Mouse (Mus musculus) right cerebral cortex, postnatal 10 days (tissue): ENCODE measurements at regions not wholly inside any gene's neighbourhood (a gene's known extent, or its start where the extent isn't known, plus 50 kb on each side); places are given as distances from the start of the nearest gene placed in this dataset.

Source experiments
- DNase-seq, 2 experiments: peaks; one replicate each; pipeline ENCODE4 v3.0.0; 2021; ENCODE audit warnings: low spot score in 2 of 2

DNA sequence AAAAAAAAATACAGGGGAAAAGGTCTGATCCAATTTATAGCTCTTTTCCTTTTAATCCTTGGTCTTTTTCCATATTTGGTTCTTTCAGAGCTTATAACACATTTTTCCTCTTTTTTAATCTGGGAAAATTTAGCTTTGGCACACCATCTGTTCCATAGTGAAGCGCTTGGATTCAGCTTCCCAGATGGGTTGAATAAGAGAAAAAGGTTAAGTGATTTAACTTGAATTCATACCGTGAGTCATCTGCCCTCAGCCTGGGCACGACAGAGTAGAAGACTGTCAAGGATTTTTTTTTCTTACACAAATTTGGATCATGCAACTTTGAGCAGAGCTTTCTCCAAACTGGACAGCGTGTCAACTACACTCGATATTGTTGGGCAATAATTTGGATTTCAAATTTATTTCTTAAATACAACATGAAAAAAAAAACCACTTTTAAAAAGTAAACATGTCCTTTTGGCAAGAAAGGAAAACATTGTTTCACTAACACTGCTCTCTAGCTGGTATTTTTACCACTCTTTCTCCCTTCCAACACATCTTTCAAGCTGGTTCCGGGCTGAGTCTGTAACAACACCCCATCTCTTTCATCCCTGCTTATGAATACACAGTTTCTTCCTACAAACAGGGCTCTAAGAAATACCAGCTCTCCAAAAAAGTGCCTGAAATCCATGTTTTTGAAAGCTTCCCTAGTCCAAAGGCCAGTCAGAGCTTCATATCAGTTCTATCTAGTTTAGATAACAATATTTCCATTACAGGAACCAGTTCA lies 177.8 kb downstream of the Spry2 start:
- DNase-seq = peak in 1 of 2 experiments; percentile 50

DNA sequence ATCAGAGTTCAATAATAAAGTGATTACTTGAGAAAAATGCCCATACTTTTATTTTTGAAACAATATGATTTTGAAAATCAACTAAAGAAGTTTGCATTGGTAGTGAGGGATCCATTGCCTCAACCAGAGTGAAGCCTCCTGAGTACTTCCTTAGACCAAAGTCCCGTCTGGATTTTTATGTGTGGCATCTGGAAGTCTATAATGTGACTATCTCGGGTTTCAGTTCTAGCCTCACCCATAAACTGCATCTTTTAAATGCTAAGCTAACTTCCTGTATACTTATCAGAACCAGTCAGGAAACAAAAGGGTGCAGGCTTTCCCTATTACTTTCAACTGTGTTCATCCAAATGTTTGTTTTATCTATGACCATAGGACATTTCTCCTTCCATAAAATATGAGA lies 178.8 kb downstream of the Spry2 start:
- no peak for DNase-seq

DNA sequence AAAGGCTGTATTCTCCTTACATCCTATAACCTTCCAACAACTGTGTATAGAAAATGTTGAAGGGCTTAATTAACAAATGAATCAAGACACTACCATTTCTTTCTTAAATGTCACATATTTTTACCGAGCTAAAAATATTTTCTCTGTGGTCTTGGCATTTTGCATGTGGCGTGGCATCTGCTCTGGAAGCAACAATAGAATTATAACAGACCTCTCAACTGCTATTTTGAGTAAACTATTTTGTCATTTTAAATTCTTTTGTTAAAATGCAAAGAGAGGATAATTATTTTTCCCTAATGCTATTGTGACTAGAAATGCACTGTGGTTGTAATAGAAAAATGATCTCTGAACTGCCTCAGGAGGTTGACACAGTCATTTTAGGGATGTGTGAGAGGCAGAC lies 187.9 kb downstream of the Spry2 start:
- no peak for DNase-seq

DNA sequence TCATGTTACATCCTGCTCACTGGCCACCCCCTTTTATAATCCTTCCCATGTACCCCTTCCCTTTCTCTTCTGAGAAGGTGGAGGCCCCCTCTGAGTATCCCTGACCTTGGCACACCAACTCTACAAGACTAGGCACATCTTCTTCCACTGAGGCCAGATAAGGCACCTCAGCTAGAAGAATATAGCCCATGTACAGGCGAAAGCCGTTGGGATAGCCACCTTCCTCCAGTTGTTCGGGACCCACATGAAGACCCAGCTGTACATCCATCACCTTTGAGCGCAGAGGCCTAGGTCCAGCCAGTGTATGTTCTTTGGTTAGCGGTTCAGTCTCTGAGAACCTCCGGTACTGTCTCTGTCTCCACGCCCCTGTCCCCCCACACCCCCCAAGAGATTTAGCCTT lies 189.9 kb downstream of the Spry2 start:
- no peak for DNase-seq

DNA sequence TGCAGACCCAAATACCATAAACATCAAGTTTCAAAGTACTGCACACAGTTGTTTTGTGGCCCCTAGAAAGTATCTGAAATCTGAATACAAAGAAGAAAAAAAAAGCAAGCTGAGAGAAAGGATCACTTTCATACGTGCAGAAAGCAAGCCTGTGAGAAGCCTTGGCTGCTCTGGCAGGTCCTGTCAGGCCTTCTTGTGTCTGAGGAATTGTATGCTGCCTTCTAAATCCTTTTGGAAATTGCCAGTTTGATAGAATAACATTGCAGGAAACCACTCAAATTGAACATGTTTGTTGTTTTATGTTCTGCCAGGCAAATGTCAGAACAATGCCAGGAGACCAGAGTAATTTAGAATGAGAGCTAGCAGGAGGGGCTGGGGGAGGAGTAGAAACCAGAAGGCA lies 198.0 kb downstream of the Spry2 start:
- no peak for DNase-seq

DNA sequence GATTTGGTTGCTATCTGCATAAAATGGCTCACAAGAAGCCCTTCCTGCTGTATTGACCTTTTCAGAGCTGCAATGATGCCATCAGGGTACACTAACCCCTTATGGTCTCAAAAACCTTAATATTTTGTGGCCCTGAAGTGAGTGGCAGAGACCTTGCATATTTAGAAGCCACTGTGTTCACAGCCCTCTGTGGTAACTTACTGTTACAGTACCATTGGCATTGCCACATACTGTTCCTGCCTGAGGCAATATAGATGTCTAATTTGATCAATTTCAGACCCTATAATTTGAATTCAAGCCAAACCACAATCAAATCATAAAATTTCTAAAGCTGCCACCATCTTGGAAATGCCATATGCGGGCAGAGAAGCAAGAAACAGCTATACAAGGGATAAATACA lies 198.5 kb downstream of the Spry2 start:
- no peak for DNase-seq

DNA sequence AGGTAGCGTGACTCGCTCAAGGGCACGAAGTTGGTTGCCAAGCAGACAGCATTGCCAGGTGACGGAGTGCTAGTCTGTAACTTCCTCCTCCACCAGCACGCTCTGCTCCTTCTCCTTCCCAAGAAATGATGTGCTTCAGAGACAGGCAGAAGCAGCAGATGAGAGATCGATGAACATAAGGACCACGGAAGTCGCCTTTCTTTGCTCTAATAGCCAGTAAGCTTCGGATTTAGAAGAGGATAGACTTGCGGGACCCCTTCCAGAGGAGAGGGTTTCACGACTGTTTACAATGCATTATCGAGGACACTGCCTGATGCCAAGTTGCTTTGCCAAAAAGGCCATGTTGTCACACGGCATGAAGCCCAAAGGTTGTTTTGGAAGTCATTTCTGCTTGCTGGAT lies 199.2 kb downstream of the Spry2 start:
- DNase-seq = peak in 1 of 2 experiments; percentile 37

DNA sequence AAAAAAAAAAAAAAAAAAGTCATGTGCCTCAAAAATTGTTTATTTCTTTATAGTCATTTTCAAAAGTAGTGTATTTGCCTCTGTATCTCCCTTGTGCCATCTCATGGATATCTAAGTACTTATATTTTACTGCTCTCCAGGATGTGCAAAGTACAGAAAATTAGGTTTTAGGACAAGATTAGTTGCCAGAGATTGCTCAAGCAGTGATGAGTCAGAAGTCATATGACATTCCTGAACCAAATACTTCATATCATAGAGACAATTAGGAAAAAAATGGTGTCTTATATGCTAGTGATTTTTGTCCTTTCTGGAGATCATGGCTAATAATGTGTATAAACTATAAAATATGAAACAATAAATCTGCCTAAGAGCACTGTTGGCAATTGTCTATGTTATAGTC lies 201.7 kb downstream of the Spry2 start:
- DNase-seq = no peak

DNA sequence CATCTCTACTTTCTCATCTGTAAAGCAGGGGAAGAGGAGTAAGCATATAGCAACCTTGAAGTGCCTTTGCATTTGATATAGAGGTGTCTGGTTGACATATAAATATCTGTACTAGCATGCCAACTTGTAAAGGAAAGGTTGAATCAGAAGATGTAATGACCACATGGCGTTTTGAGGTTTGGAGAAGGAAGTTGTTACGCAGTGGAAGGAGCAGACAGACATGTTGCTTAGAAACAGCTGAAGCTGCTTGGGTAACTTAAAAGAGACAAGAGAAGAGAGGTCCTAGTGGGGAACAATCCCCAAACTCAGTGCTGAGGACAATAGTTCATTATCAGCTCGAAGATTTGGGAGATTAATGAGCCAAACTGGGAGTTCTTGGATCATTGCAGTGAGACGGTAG lies 202.9 kb downstream of the Spry2 start:
- DNase-seq = no peak

DNA sequence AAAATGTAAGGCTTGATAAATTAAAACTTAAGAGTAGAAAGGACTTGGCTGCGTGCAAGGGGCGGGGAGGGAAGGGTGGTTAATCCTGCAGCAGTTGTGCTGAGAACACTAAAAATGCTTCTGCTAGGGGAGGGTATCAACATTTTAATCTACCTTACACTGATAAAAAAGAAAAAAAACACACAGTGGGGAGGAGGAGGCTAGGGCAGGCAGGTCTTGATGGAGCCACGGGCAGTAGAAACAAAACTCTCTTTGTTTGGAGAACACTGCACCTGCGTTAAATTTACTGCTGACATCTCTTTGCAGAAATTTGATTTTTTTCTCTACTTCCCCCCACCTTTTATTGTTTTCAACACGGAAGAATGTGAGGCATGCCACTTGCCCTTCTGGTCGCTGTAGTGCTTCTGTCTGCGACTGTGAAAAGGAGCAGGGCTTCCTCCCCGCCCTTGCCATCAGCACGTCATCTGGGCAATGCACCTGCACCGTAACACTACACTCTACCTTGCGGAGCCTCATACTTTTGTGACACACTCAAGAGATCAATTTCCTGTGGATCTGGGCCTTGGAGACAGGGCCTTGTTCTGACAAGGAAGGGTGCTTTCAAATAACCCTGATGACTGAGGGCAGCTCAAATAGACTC lies 211.7 kb downstream of the Spry2 start:
- no peak for DNase-seq

DNA sequence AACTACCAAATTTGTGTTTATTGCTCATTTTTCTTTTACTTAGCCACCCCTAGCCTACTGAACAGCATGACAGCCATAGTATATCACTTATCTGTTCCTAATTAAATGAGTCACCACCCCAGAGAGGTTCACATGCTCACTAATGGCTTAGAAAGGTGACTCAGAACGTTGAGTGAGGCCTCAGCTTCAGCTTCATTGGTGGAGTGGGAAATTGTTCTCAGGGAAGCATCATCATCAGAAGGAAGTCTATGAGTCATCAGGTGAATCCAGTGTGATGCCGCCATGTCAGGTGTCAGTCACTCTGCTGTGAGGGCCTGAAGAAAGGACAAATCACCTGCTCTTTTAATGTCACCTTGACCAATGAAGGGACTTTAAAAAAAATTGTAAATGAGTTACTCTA lies 212.3 kb downstream of the Spry2 start:
- DNase-seq = no peak

DNA sequence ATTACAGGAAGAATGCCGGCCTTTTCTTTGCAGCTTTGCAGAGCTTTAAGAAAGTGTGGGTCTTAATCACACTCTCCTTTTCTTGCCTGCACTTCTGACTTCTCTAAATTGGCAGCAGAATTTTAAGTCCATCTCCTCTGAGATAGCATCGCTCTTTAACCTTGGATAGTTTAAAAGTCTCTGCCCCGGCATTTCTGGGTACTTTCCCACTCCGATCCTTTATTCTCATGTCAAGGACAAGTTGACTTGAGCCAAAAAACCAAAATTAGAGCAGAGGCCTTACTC lies 220.0 kb downstream of the Spry2 start:
- DNase-seq = peak in 1 of 2 experiments; percentile 33

DNA sequence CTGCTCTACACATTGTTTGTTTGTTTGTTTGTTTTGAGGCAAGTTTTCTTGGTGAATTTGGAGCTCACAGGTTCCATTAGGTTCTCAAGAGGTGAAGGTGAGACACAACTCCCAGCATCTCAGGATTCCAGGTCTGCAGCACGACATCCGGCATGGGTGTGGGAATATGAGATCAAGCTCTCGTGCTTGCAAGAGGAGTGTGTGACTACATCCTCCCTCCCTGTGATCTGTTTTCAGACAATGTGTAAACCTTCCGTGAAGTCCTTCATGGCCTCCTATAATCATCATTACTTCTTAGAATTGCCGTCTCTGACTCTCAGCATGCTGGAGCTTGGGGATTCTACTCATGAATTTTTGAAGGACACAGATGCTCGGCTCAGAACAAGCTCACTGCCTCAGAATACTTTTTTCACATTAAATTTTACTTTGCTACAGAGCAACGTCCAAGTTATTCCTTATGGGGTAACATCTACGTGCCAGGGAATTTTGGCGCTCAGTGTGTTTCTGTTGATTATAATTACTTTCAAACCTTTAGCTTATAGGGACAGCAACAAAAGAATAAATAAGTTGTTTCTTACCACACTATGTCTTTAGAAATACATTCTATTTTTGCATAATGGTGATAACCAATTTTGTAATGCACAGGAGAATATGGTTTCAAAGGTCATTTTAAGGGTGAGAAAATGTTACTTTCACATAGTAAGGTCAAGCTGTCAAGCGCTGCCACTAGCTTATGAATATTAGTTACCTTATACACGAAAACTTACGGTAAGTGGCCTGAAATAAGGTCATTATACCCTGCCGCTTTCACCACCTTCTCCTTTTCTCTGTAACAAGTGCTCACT lies 220.6 kb downstream of the Spry2 start:
- DNase-seq = peak in 1 of 2 experiments; percentile 41

DNA sequence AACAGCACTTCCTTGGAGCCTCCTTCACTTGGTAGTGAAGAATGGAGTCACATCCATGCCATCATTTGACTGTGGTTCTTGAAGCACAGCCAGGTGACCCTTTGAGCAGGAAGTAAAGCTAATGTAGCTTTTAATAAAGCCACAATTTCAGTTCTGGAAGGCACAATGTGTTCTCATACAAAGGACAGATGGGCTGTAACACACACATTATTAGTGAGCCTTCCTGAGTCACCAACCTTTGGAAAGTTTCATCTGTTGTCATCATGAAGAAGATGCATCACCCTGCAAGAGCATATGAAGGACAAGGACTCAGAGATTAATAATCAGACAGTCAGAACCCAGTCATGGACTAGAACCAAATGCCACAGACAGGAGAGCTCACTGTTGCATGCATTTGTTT lies 221.6 kb downstream of the Spry2 start:
- peak in 1 of 2 experiments; percentile 15 for DNase-seq

DNA sequence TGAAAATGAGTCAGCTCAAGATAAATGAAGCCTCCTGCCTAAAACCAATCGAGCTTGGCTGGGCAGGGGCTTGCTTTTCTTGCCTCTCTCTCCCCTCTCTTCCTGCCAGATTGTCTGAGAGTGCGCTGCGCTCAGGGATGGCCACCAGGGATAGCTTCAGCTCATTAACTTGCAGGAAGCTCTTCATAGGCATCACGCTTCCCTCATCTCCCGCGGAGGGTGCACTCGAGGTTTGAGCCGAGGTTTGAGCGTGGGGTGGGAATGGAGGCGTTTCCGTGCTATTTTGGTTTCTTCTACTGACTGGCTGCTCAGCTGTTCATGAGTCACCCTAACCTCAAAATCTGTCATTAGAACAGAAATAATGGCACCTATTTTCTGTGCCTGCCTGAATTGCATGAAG lies 227.7 kb downstream of the Spry2 start:
- DNase-seq = peak; percentile 84 to 90

DNA sequence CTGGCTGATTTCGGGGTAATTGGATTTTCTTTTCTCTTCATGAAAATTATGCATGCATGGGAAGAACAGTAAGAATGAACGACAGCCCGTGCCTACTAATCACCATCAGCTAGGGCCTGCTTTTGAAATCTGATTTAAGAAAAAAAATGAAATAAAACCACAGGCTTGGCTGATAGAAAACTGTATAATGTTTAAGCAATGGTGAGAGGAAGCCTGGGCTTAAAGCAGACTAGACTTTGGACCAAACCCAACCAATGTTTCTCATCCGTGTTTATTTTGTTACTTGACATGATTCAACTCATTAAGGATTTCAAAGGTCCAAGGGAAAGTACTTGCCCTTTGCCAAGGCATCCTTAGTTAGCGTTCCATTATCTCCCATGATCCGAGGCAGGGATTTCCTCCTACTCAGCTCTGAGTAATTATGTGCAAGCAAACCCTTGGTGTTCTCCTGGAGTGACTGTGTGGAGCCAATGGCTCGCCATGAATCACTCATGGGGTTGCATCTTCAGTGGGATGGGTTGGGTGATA lies 231.9 kb downstream of the Spry2 start:
- no peak for DNase-seq

DNA sequence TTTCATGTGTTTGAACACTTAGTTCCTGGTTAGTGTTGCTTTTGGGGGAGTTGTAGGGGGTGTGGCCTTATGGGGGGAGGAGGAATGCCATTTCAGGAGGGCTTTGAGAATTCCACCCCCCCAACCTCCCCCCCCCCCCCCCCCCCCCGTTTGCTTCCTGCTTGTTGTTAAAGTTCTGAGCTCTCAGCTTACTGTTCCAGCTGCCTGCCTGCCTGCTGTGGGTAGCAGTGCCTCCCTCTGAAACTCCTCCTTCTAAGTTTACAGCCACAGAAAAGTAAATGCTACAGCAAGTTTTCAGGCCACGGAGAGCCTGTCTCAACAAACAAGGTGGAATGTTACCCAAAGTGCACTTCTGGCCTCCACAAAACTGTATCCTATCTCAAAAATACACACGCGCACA lies 233.1 kb downstream of the Spry2 start:
- DNase-seq = peak in 1 of 2 experiments; percentile 8

DNA sequence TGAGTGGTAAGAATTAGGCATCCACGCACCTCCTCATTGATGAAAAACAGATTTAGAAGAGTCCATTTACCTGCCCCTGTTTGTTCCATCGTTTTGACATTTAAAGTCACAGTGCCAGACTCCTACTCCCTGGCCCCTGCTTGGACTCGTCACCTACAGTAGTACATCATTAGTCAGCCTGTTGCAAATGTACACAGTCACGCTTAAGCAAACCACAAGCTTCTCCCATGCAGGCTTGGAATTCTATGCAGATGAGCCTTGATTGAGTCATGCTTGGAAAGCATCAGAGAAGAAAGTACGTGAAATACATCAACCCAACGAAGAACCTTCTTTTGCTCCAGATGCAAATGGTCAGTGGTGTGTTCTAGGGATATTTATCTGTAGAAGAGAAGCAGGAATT lies 233.8 kb downstream of the Spry2 start:
- DNase-seq = peak in 1 of 2 experiments; percentile 14

DNA sequence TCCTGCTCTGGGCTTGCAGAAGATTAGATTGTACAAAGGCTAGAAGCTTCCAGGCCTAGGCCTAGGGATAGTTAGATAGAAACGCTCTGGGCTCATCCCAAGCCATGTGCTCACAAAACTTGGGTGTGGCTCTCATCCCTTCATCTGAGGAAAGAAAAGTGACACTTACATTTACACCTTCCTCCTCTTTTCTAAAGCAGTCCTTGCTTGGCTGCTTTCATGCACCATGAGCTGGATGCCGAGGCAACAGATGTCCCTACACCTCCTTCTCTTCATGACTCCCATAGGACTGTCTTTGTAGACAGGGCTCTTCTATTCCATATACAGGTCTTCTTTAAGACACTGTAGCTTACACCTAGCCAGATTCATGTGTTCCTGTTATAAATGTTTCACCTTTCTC lies 238.3 kb downstream of the Spry2 start:
- no peak for DNase-seq

DNA sequence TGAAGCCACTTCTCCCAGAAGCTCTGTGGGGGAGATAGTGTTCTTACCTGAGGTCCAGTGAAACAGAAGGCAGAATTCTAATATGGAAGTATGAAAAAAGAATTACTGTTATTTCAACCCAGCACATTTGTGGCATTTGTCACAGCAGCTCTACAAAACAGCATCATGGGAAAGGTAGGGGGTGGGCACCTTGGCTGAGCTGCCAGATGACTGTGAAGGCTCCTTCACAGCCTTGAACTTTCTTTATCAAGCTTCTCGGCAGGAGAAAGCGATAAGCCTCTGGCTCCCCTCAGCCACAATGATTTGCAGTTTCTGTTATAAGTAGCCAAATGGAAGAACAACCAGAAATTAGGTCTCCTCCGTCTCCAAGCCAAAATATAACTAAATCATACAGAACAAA lies 249.5 kb downstream of the Spry2 start:
- no peak for DNase-seq

DNA sequence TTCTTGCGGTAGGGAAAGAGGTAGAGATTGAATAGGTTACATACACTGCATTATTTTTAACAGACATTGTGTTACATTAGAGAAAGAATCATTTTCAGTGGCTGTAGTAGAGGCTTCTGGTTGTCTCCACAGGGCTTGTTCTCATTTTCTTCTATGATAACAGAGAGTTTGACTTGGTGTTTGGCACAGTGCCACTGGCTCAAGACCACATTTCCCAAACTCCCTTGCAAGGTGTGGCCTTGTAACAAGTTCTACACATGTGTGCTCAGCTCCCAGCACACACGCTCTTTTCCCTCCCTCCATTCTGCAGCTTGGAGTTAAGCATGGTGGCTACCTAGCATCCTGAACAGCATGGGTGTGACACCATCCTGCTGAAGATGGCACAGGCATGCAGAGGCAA lies 252.2 kb downstream of the Spry2 start:
- no peak for DNase-seq

DNA sequence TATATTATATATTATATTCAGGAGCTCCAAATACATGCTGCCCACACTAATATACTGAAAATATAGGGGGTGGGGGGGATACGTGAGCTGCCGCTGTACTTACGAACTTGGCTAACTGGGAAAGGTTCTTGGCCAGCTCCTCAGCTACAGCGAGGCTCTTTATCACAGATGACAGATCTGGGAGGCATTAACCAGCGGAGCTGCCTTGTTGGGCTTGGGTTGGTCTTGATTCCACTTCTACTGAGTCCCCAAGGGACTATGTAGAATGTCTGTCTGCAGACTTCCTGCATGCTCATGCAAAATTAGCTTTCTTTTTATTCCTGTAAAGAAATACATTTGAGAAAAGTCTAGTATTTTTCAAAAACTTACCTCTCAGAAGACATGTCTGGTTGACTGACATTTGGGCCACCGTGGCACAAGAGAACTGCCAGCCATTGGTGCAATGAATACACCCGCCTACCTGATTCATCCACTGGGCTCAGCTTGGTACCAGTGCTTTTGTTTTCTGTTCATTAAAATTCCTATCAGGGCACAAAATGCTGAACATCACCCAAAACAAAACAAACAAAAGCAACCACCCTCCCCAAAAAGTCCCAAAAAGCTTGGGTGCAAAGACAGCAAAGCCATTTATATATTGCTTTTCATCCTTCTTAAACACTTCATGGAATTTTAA lies 253.2 kb downstream of the Spry2 start:
- peak; percentile 46 to 57 for DNase-seq
